Mouse (Mus musculus): ENCODE results near the gene Cry2.

- TF ChIP-seq POLR2A (IDR thresholded peaks at IDR 0.05; ENCODE audit: borderline replicate concordance, control insufficient read depth, low read depth, low read length) (no peak), CTCF (IDR thresholded peaks at IDR 0.05; ENCODE audit: control insufficient read depth, insufficient read depth, low read length) (no peak)
These were observed 27.4 kb upstream of the Cry2 start for GRCm38 (mm10) chr2:92461215-92461614.
